Comparison of ENCODE assay signal across 10 mouse cellular contexts in genomic region chr12:76832704-76833103, GRCm38 (mm10). TPM values are rescaled to one million over a fixed set of nuclear protein-coding genes. Genes with fewer than 3 reads are reported as not detected.
DNase-seq lines count a peak whose midpoint lies in the region; ATAC-seq and TF ChIP-seq lines count a peak whose summit lies in the region.
"Had no signal": no experiment of that assay in that cellular context is flagged by ENCODE, and none has a peak within 500 bp of the region (broad histone marks: within the 10 kb centered on the region; RNA-seq: fewer than 3 reads in every experiment).

No protein-coding gene starts in this region.

- H3K4me1 ChIP-seq in hindbrain, postnatal 0 days (ENCODE audit: insufficient read depth, low read length): no peaks in the 10 kb centered on the region
- H3K4me1 ChIP-seq in hindbrain, embryonic 16.5 days (ENCODE audit: control insufficient read depth, insufficient read depth, low read depth, low read length): no peaks in the 10 kb centered on the region; the same call in 1 of the 2 replicates
- H3K4me1 ChIP-seq in CH12.LX (ENCODE audit: control insufficient read depth in 1 of 2, insufficient read depth in 2 of 2): no peaks in the 10 kb centered on the region; a peak in 1 of 4 replicates
- no peaks in the 10 kb centered on the region for H3K4me1 ChIP-seq in bone marrow, adult 2 months (ENCODE audit: control insufficient read depth, insufficient read depth, low read length)
- H3K4me1 ChIP-seq in limb, embryonic 14.5 days (ENCODE audit: control insufficient read depth, insufficient read depth, low read length): no peaks in the 10 kb centered on the region
- H3K4me1 ChIP-seq in midbrain, embryonic 15.5 days: peaks cover 3% of the 10 kb centered on the region; the same call in 1 of the 2 replicates
- H3K4me1 ChIP-seq: lung, embryonic 15.5 days had no signal

- no peak overlapping the region for H3K4me2 ChIP-seq in hindbrain, postnatal 0 days (ENCODE audit: low read depth, low read length)
- H3K4me2 ChIP-seq in hindbrain, embryonic 16.5 days (ENCODE audit: low read length): no peak overlapping the region
- no peak overlapping the region for H3K4me2 ChIP-seq in CH12.LX (ENCODE audit: insufficient read depth, low read depth, poor library complexity, severe bottlenecking)
- no peak overlapping the region for H3K4me2 ChIP-seq in limb, embryonic 14.5 days (replicated peaks; ENCODE audit: low read depth, low read length, severe bottlenecking)
- no peak overlapping the region for H3K4me2 ChIP-seq in midbrain, embryonic 15.5 days
- H3K4me2 ChIP-seq: lung, embryonic 15.5 days had no signal

- in situ Hi-C loops in CH12.LX (cut with MboI; ENCODE audit: low pct_ligation_motif_present, low pct_unique_long_range_greater_than_20kb, low sequenced_read_pairs): no loop called here

- no peaks in the 10 kb centered on the region for H3K79me2 ChIP-seq in CH12.LX (replicated peaks; ENCODE audit: control insufficient read depth, extremely low read depth, insufficient read depth, poor library complexity, severe bottlenecking)

- dilution Hi-C loops in CH12.LX (cut with MboI; ENCODE audit: extremely low pct_ligation_motif_present, extremely low pct_unique_long_range_greater_than_20kb, low sequenced_read_pairs): no loop called here

- 5% methylated on average over 3 of the region's 3 CpGs for WGBS in hindbrain, postnatal 0 days
- 3% methylated on average over 3 of the region's 3 CpGs for WGBS in hindbrain, embryonic 16.5 days
- WGBS in bone marrow, adult 2 months: 8% methylated on average over 3 of the region's 3 CpGs
- 6% methylated on average over 3 of the region's 3 CpGs for WGBS in limb, embryonic 14.5 days
- 4% methylated on average over 3 of the region's 3 CpGs for WGBS in midbrain, embryonic 15.5 days

- no peaks in the 10 kb centered on the region for H3K27me3 ChIP-seq in hindbrain, postnatal 0 days (ENCODE audit: insufficient read depth, low read length)
- H3K27me3 ChIP-seq in hindbrain, embryonic 16.5 days (replicated peaks; ENCODE audit: control insufficient read depth, insufficient read depth, low read length): no peaks in the 10 kb centered on the region
- no peaks in the 10 kb centered on the region for H3K27me3 ChIP-seq in CH12.LX (replicated peaks)
- no peaks in the 10 kb centered on the region; the same call in 1 of the 2 replicates for H3K27me3 ChIP-seq in limb, embryonic 14.5 days (ENCODE audit: control insufficient read depth, insufficient read depth, low read length)
- H3K27me3 ChIP-seq in midbrain, embryonic 15.5 days (replicated peaks): no peaks in the 10 kb centered on the region
- H3K27me3 ChIP-seq: lung, embryonic 15.5 days had no signal

- ATAC-seq in hindbrain, postnatal 0 days: no peak
- ATAC-seq in hindbrain, embryonic 16.5 days: no peak
- no peak for ATAC-seq in limb, embryonic 14.5 days (ENCODE audit: low FRiP score, low read depth)
- ATAC-seq in midbrain, embryonic 15.5 days (replicated peaks): no peak

- no peak for TF ChIP-seq POLR2A in CH12.LX (IDR thresholded peaks at IDR 0.05; ENCODE audit: low read depth, low read length)
- TF ChIP-seq POLR2A in bone marrow, adult 2 months (IDR thresholded peaks at IDR 0.05; ENCODE audit: borderline replicate concordance, control insufficient read depth, low read depth, low read length): no peak
- TF ChIP-seq POLR2A in limb, embryonic 14.5 days (IDR thresholded peaks at IDR 0.05; ENCODE audit: borderline replicate concordance, extremely low read depth, insufficient read depth, insufficient read length): no peak

- DNase-seq in hindbrain, postnatal 0 days (ENCODE audit: low spot score): peak; percentile 69
- peak; percentile 42 for DNase-seq in CH12.LX (ENCODE audit: extremely low read depth)
- DNase-seq in limb, embryonic 14.5 days (ENCODE audit: low spot score): peak; percentile 72
- no peak for DNase-seq in gastrocnemius, postnatal 14 days
- no peak for DNase-seq in heart, postnatal 36 days

- peak; percentile 69 for TF ChIP-seq RAD21 in CH12.LX (IDR thresholded peaks at IDR 0.05; ENCODE audit: low read depth, low read length)

- intact Hi-C loops in gastrocnemius, postnatal 14 days (cut with DNase I; ENCODE audit: low total_unique reads): no loop called here
- intact Hi-C loops in heart, postnatal 36 days (cut with DNase I): loop anchor here (10.0 kb wide), 1 partner anchor 732 kb away; no protein-coding TSS in a partner anchor

- no peak overlapping the region for H3K9ac ChIP-seq in hindbrain, postnatal 0 days (replicated peaks; ENCODE audit: low read length)
- H3K9ac ChIP-seq in hindbrain, embryonic 16.5 days (ENCODE audit: low read depth, low read length): no peak overlapping the region
- no peak overlapping the region for H3K9ac ChIP-seq in CH12.LX (ENCODE audit: insufficient read depth, low read depth)
- H3K9ac ChIP-seq in limb, embryonic 14.5 days (ENCODE audit: low read depth, low read length, severe bottlenecking): no peak overlapping the region
- H3K9ac ChIP-seq in midbrain, embryonic 15.5 days: no peak overlapping the region
- H3K9ac ChIP-seq: lung, embryonic 15.5 days had no signal

- H3K4me3 ChIP-seq in hindbrain, postnatal 0 days (ENCODE audit: low read length): no peak overlapping the region
- no peak overlapping the region for H3K4me3 ChIP-seq in hindbrain, embryonic 16.5 days (ENCODE audit: low read length)
- no peak overlapping the region for H3K4me3 ChIP-seq in CH12.LX (replicated peaks in 1 of 3; ENCODE audit: low read depth in 2 of 3, low read length in 2 of 3, poor library complexity in 1 of 3)
- H3K4me3 ChIP-seq in bone marrow, adult 2 months (replicated peaks; ENCODE audit: control insufficient read depth, low read depth, low read length): no peak overlapping the region
- no peak overlapping the region for H3K4me3 ChIP-seq in limb, embryonic 14.5 days (replicated peaks; ENCODE audit: low read length)
- H3K4me3 ChIP-seq in midbrain, embryonic 15.5 days: no peak overlapping the region
- H3K4me3 ChIP-seq: erythroblast, embryonic 14.5 days; lung, embryonic 15.5 days had no signal

- no peaks in the 10 kb centered on the region for H3K36me3 ChIP-seq in hindbrain, postnatal 0 days (ENCODE audit: insufficient read depth, low read length)
- H3K36me3 ChIP-seq in hindbrain, embryonic 16.5 days (ENCODE audit: control insufficient read depth, insufficient read depth, low read length): no peaks in the 10 kb centered on the region
- no peaks in the 10 kb centered on the region for H3K36me3 ChIP-seq in CH12.LX (replicated peaks in 1 of 2; ENCODE audit: control insufficient read depth in 1 of 2, insufficient read depth in 1 of 2, low read length in 1 of 2)
- no peaks in the 10 kb centered on the region for H3K36me3 ChIP-seq in limb, embryonic 14.5 days (ENCODE audit: control insufficient read depth, insufficient read depth, low read length)
- H3K36me3 ChIP-seq in midbrain, embryonic 15.5 days (replicated peaks): no peaks in the 10 kb centered on the region
- H3K36me3 ChIP-seq: lung, embryonic 15.5 days had no signal

- peak; percentile 86 for TF ChIP-seq CTCF in hindbrain, postnatal 0 days (IDR thresholded peaks at IDR 0.05; ENCODE audit: low read depth)
- TF ChIP-seq CTCF in CH12.LX (conservative IDR thresholded peaks at IDR 0.05 in 1 of 2, IDR thresholded peaks at IDR 0.05 in 1 of 2; ENCODE audit: low read depth in 2 of 2, low read length in 2 of 2): peak; percentile 76 to 85
- TF ChIP-seq CTCF in bone marrow, adult 2 months (IDR thresholded peaks at IDR 0.05; ENCODE audit: control insufficient read depth, insufficient read depth, low read length): peak; percentile 70

- no peak overlapping the region for H3K27ac ChIP-seq in hindbrain, postnatal 0 days
- no peak overlapping the region for H3K27ac ChIP-seq in hindbrain, embryonic 16.5 days (ENCODE audit: low read depth, low read length)
- H3K27ac ChIP-seq in CH12.LX (ENCODE audit: insufficient read depth, low read depth): no peak overlapping the region
- no peak overlapping the region for H3K27ac ChIP-seq in bone marrow, adult 2 months (ENCODE audit: control insufficient read depth, insufficient read depth, low read depth, low read length, poor library complexity)
- H3K27ac ChIP-seq in limb, embryonic 14.5 days (replicated peaks; ENCODE audit: low read depth, low read length): no peak overlapping the region
- no peak overlapping the region for H3K27ac ChIP-seq in midbrain, embryonic 15.5 days
- H3K27ac ChIP-seq: lung, embryonic 15.5 days had no signal

- TF ChIP-seq EP300 in CH12.LX (IDR thresholded peaks at IDR 0.05; ENCODE audit: low read length): no peak

- no peaks in the 10 kb centered on the region for H3K9me3 ChIP-seq in hindbrain, postnatal 0 days (ENCODE audit: low read length)
- no peaks in the 10 kb centered on the region for H3K9me3 ChIP-seq in hindbrain, embryonic 16.5 days (ENCODE audit: control insufficient read depth, low read length)
- H3K9me3 ChIP-seq in CH12.LX (replicated peaks; ENCODE audit: low read length): no peaks in the 10 kb centered on the region
- no peaks in the 10 kb centered on the region for H3K9me3 ChIP-seq in limb, embryonic 14.5 days (ENCODE audit: control insufficient read depth, low read length)
- no peaks in the 10 kb centered on the region for H3K9me3 ChIP-seq in midbrain, embryonic 15.5 days
- H3K9me3 ChIP-seq: lung, embryonic 15.5 days had no signal

RNA-seq across cellular contexts. Expression of gene Rab15, which starts 10.0 kb away (rescaled TPM):
- total RNA-seq in hindbrain, postnatal 0 days (2014; rRNA removed): 86.8 and 110 TPM in 2 replicates
- 53.9 and 56.5 TPM in 2 replicates for polyA plus RNA-seq in hindbrain, postnatal 0 days (2015; fragmentation: Nextera tagmentation; extraction: Ambion mirVana)
- 59.2 and 59.9 TPM in 2 replicates for polyA plus RNA-seq in hindbrain, embryonic 16.5 days (2015; fragmentation: Nextera tagmentation; extraction: Ambion mirVana)
- 0.04 and 0.25 TPM in 2 replicates for total RNA-seq in CH12.LX (2012; rRNA removed)
- 0.07 TPM in 1 of 2 replicates, not detected in the other for total RNA-seq in CH12.LX (2014; rRNA removed)
- not detected in 2 replicates for polyA plus RNA-seq in CH12.LX (2012; ENCODE audit: insufficient read length, low read depth)
- polyA plus RNA-seq in bone marrow, adult 2 months (2011; ENCODE audit: insufficient read depth, insufficient read length, low replicate concordance, missing spikeins): 2.4 TPM in 1 of 2 replicates, not detected in the other
- polyA plus RNA-seq in limb, embryonic 14.5 days (2012; rRNA removed): 22.2 and 23.3 TPM in 2 replicates
- polyA plus RNA-seq in limb, embryonic 14.5 days (2014; fragmentation: Nextera tagmentation; extraction: Ambion mirVana): 22.2 and 24.9 TPM in 2 replicates
- total RNA-seq in gastrocnemius, postnatal 14 days (2021): 10 to 100 TPM in 1 of 2 experiments, 1 to 10 TPM in 1; 6.9 to 10.4 TPM
- polyA plus RNA-seq in midbrain, embryonic 15.5 days (2015; fragmentation: Nextera tagmentation; extraction: Ambion mirVana): 47.0 and 50.2 TPM in 2 replicates
- under 1 TPM; 0.86 to 0.92 TPM for total RNA-seq in heart, postnatal 36 days (2021)
- polyA plus RNA-seq: erythroblast, embryonic 14.5 days had no signal

RNA-seq across cellular contexts. Expression of gene Gpx2, which starts 37.4 kb away (rescaled TPM):
- total RNA-seq in hindbrain, postnatal 0 days (2014; rRNA removed): not detected in 2 replicates
- 0.16 and 0.30 TPM in 2 replicates for polyA plus RNA-seq in hindbrain, postnatal 0 days (2015; fragmentation: Nextera tagmentation; extraction: Ambion mirVana)
- polyA plus RNA-seq in hindbrain, embryonic 16.5 days (2015; fragmentation: Nextera tagmentation; extraction: Ambion mirVana): 0.20 and 0.67 TPM in 2 replicates
- total RNA-seq in CH12.LX (2012; rRNA removed): not detected in 2 replicates
- not detected in 2 replicates for total RNA-seq in CH12.LX (2014; rRNA removed)
- not detected in 2 replicates for polyA plus RNA-seq in CH12.LX (2012; ENCODE audit: insufficient read length, low read depth)
- polyA plus RNA-seq in bone marrow, adult 2 months (2011; ENCODE audit: insufficient read depth, insufficient read length, low replicate concordance, missing spikeins): 1.6 TPM in 1 of 2 replicates, not detected in the other
- 0.13 and 0.20 TPM in 2 replicates for polyA plus RNA-seq in limb, embryonic 14.5 days (2012; rRNA removed)
- not detected in 2 replicates for polyA plus RNA-seq in limb, embryonic 14.5 days (2014; fragmentation: Nextera tagmentation; extraction: Ambion mirVana)
- not detected for total RNA-seq in gastrocnemius, postnatal 14 days (2021)
- 0.06 TPM in 1 of 2 replicates, not detected in the other for polyA plus RNA-seq in midbrain, embryonic 15.5 days (2015; fragmentation: Nextera tagmentation; extraction: Ambion mirVana)
- total RNA-seq in heart, postnatal 36 days (2021): not detected
- polyA plus RNA-seq: erythroblast, embryonic 14.5 days had no signal

Comparison
In these comparisons a context has a peak if more than half of its experiments do, and no peak if none do; other contexts are left out.
1. DNase-seq: peak in hindbrain, postnatal 0 days (single experiment), CH12.LX (single experiment) and limb, embryonic 14.5 days (single experiment); none in gastrocnemius, postnatal 14 days (single experiment) and heart, postnatal 36 days (0 of 2).
2. Peak in every context shown above with its lines, with median percentiles within 50 percentile points of each other: CTCF ChIP-seq.